Mouse (Mus musculus) midbrain, embryonic 14.5 days (tissue): ENCODE data around the gene Ppip5k2. TPM values are rescaled to one million over a fixed set of nuclear protein-coding genes. Genes with fewer than 3 reads are reported as not detected.

ENCODE experiments used
- ATAC-seq: fragments of 200-750 bp; cut with Nextera tagmentation; 2 replicates; pipeline ENCODE4 v1.8.0; 2017; ENCODE audit warnings: moderate number of reproducible peaks, moderate library complexity; ENCODE audit not compliant: low FRiP score, low TSS enrichment
- DNase-seq: peaks from one replicate; pipeline ENCODE4 v3.0.0-alpha.2; 2015
- H3K27ac ChIP-seq: fragments of 300-500 bp; sonication (generic); replicated peaks from 2 replicates; pipeline ENCODE4 v1.5.1; 2014; ENCODE audit warnings: mild to moderate bottlenecking, low read depth, low read length, moderate library complexity
- H3K27me3 ChIP-seq: fragments of 300-500 bp; sonication (generic); 2 replicates; pipeline ENCODE4 v1.6.1; 2014; ENCODE audit warnings: low read length, control low read depth, mixed read lengths; ENCODE audit not compliant: control insufficient read depth, insufficient read depth
- H3K36me3 ChIP-seq: fragments of 300-500 bp; sonication (generic); 2 replicates; pipeline ENCODE4 v1.6.1; 2014; ENCODE audit warnings: low read length, control low read depth; ENCODE audit not compliant: control insufficient read depth, insufficient read depth
- H3K4me1 ChIP-seq: fragments of 300-500 bp; sonication (generic); 2 replicates; pipeline ENCODE4 v1.6.1; 2014; ENCODE audit warnings: mild to moderate bottlenecking, antibody characterized with exemption, low read length, control low read depth; ENCODE audit not compliant: control insufficient read depth, insufficient read depth
- H3K4me2 ChIP-seq: fragments of 300-500 bp; sonication (generic); 2 replicates; pipeline ENCODE4 v1.6.1; 2014; ENCODE audit warnings: mild to moderate bottlenecking, low read length, moderate library complexity
- H3K4me3 ChIP-seq: fragments of 300-500 bp; sonication (generic); replicated peaks from 2 replicates; pipeline ENCODE4 v1.5.1; 2014; ENCODE audit warnings: low read depth, low read length
- H3K9ac ChIP-seq: fragments of 300-500 bp; sonication (generic); replicated peaks from 2 replicates; pipeline ENCODE4 v1.6.1; 2014; ENCODE audit warnings: mild to moderate bottlenecking, low read length, moderate library complexity
- H3K9me3 ChIP-seq: fragments of 300-500 bp; sonication (generic); 2 replicates; pipeline ENCODE4 v1.6.1; 2016; ENCODE audit warnings: low read length, control low read depth, mixed read lengths; ENCODE audit not compliant: control insufficient read depth
- WGBS: fragments of 180-500 bp; shearing (Covaris S2); extraction: QIAGEN DNeasy Blood & Tissue Kit; methylation state at CpG from one replicate; pipeline ENCODE4 v1.1.7; 2014; 5-methylcytosine and 5-hydroxymethylcytosine counted together
- polyA plus RNA-seq: library from polyadenylated mRNA; unstranded; fragments of >200 nt; fragmentation: Nextera tagmentation; extraction: Ambion mirVana; gene quantifications from 2 replicates; pipeline ENCODE4 v1.2.1, GENCODE M21; 2014

The Ppip5k2 gene
- polyA plus RNA-seq, 1 experiment from 2014 or later = 83.0 TPM

- ATAC-seq = peak; percentile 93
- WGBS = under 1% methylated on average over 104 of the region's 106 CpGs
- Histone ChIP-seq H3K4me3 (peak within 1 kb of the TSS; percentile 99), H3K4me2 (peak within 1 kb of the TSS; percentile 66), H3K4me1 (peaks cover 28% of the 10 kb centered on the region), H3K9ac (peak within 1 kb of the TSS; percentile 95), H3K9me3 (no peaks in the 10 kb centered on the region), H3K27ac (peak within 1 kb of the TSS; percentile 99), H3K27me3 (no peaks in the 10 kb centered on the region), H3K36me3 (no peaks in the 10 kb centered on the region)
- peak; percentile 94 for DNase-seq
Measured at GRCm38 (mm10) chr1:97661406-97662241, 108.6 kb downstream of the Ppip5k2 start, which contains the start of gene D1Ertd622e. Gene D1Ertd622e (minus strand): TSS chr1:97662074.

GRCm38 (mm10) chr1:97660687-97661405, 109.4 kb downstream of the Ppip5k2 start:
- Histone ChIP-seq H3K4me3 (peak overlapping the region; percentile 99), H3K27ac (peak overlapping the region; percentile 99), H3K4me2 (peak overlapping the region; percentile 66), H3K4me1 (peaks cover 28% of the 10 kb centered on the region), H3K9me3 (no peaks in the 10 kb centered on the region), H3K9ac (peak overlapping the region; percentile 95), H3K36me3 (no peaks in the 10 kb centered on the region), H3K27me3 (no peaks in the 10 kb centered on the region)
- ATAC-seq = no peak; the same call in 1 of the 2 replicates
- under 1% methylated on average over 93 of the region's 93 CpGs for WGBS
- peak; percentile 90 for DNase-seq

- no peaks in the 10 kb centered on the region for H3K36me3 ChIP-seq
- no peaks in the 10 kb centered on the region for H3K27me3 ChIP-seq
- no peaks in the 10 kb centered on the region for H3K9me3 ChIP-seq
- H3K4me3 ChIP-seq = peak overlapping the region; percentile 99
- DNase-seq (no peak), ATAC-seq (no peak)
- peak overlapping the region; percentile 66 for H3K4me2 ChIP-seq
- H3K4me1 ChIP-seq = peaks cover 28% of the 10 kb centered on the region
- H3K9ac ChIP-seq = peak overlapping the region; percentile 34; the same call in 1 of the 2 replicates
- 49% methylated on average over 7 of the region's 7 CpGs for WGBS
- no peak overlapping the region for H3K27ac ChIP-seq
Measured at GRCm38 (mm10) chr1:97659405-97659804, 110.8 kb downstream of the Ppip5k2 start.

GRCm38 (mm10) chr1:97657786-97658185, 112.4 kb downstream of the Ppip5k2 start:
- Histone ChIP-seq H3K27ac (no peak overlapping the region), H3K9ac (0 out of 2 replicates have a peak overlapping the region, but pooled peaks have one; percentile 9), H3K9me3 (no peaks in the 10 kb centered on the region), H3K4me3 (no peak overlapping the region), H3K36me3 (no peaks in the 10 kb centered on the region), H3K4me2 (peak overlapping the region; percentile 66), H3K27me3 (no peaks in the 10 kb centered on the region), H3K4me1 (peaks cover 32% of the 10 kb centered on the region)
- 80% methylated on average over 2 of the region's 2 CpGs for WGBS
- ATAC-seq (no peak), DNase-seq (no peak)

- no peak overlapping the region for H3K4me2 ChIP-seq
- 75% methylated on average over 2 of the region's 2 CpGs for WGBS
- no peaks in the 10 kb centered on the region for H3K9me3 ChIP-seq
- H3K36me3 ChIP-seq = no peaks in the 10 kb centered on the region
- H3K27me3 ChIP-seq = no peaks in the 10 kb centered on the region
- no peak overlapping the region for H3K27ac ChIP-seq
- peaks cover 32% of the 10 kb centered on the region for H3K4me1 ChIP-seq
- no peak overlapping the region for H3K4me3 ChIP-seq
- no peak for ATAC-seq
- DNase-seq = no peak
- no peak overlapping the region for H3K9ac ChIP-seq
Measured at GRCm38 (mm10) chr1:97657201-97657600, 113.0 kb downstream of the Ppip5k2 start.

Other genes with a start within 250 kb of the Ppip5k2 start
- gene D1Ertd622e, start 108.3 kb downstream of the Ppip5k2 start, polyA plus RNA-seq = 60.7 and 67.5 TPM in 2 replicates
- 12.7 and 14.6 TPM in 2 replicates for gene Gin1, start 239 bp downstream of the Ppip5k2 start, polyA plus RNA-seq